Mouse (Mus musculus) adrenal gland, postnatal 36 days (tissue): ENCODE measurements at regions not wholly inside any gene's neighbourhood (a gene's known extent, or its start where the extent isn't known, plus 50 kb on each side); places are given as distances from the start of the nearest gene placed in this dataset.
"Not testable (repeated sequence)": the region's sequence is repeated elsewhere in the genome, so short reads cannot be mapped to it uniquely, and the experiment has no call there.

Source experiments
- DNase-seq, 2 experiments: peaks; one replicate each; pipeline ENCODE4 v3.0.0; 2021; ENCODE audit warnings: mixed read lengths in 1 of 2

GRCm38 (mm10) chrX:91059251-91059650 lies 167.3 kb downstream of the Gm44 start:
- peak; percentile 1 to 25 for DNase-seq

- not testable (repeated sequence) for DNase-seq
These were observed 193.2 kb downstream of the Gm44 start for GRCm38 (mm10) chrX:91085137-91085536.
